Mouse (Mus musculus) embryonic facial prominence, embryonic 11.5 days (tissue): ENCODE measurements around the gene Trim50. TPM values are rescaled to one million over a fixed set of nuclear protein-coding genes. Genes with fewer than 3 reads are reported as not detected.

Source experiments
- ATAC-seq: fragments of 200-750 bp; cut with Nextera tagmentation; replicated peaks from 2 replicates; pipeline ENCODE4 v1.8.0; 2017; ENCODE audit warnings: low read depth; ENCODE audit not compliant: insufficient number of reproducible peaks, low FRiP score, low TSS enrichment
- DNase-seq: peaks from one replicate; pipeline ENCODE4 v3.0.0-alpha.2; 2015; ENCODE audit warnings: low spot score
- H3K27ac ChIP-seq: fragments of 300-500 bp; sonication (generic); replicated peaks from 2 replicates; pipeline ENCODE4 v1.5.1; 2014; ENCODE audit warnings: mild to moderate bottlenecking, low read depth, low read length, control low read depth
- H3K27me3 ChIP-seq: fragments of 300-500 bp; sonication (generic); 2 replicates; pipeline ENCODE4 v1.6.1; 2014; ENCODE audit warnings: mild to moderate bottlenecking, low read length, moderate library complexity, mixed read lengths; ENCODE audit not compliant: control insufficient read depth, insufficient read depth
- H3K36me3 ChIP-seq: fragments of 300-500 bp; sonication (generic); replicated peaks from 2 replicates; pipeline ENCODE4 v1.6.1; 2014; ENCODE audit warnings: low read depth, mild to moderate bottlenecking, low read length, moderate library complexity, mixed read lengths; ENCODE audit not compliant: control insufficient read depth, insufficient read depth
- H3K4me1 ChIP-seq: fragments of 300-500 bp; sonication (generic); 2 replicates; pipeline ENCODE4 v1.6.1; 2014; ENCODE audit warnings: low read length, mixed read lengths; ENCODE audit not compliant: control insufficient read depth, insufficient read depth
- H3K4me2 ChIP-seq: fragments of 300-500 bp; sonication (generic); 2 replicates; pipeline ENCODE4 v1.6.1; 2014; ENCODE audit warnings: low read depth, mild to moderate bottlenecking, control low read depth, low read length, moderate library complexity
- H3K4me3 ChIP-seq: fragments of 300-500 bp; sonication (generic); 2 replicates; pipeline ENCODE4 v1.5.1; 2014; ENCODE audit warnings: low read depth, low read length, control low read depth
- H3K9ac ChIP-seq: fragments of 300-500 bp; sonication (generic); replicated peaks from 2 replicates; pipeline ENCODE4 v1.6.1; 2014; ENCODE audit warnings: mild to moderate bottlenecking, control low read depth, low read length
- H3K9me3 ChIP-seq: fragments of 300-500 bp; sonication (generic); replicated peaks from 2 replicates; pipeline ENCODE4 v1.6.1; 2016; ENCODE audit warnings: mild to moderate bottlenecking, low read length, inconsistent platforms, mixed read lengths; ENCODE audit not compliant: control insufficient read depth
- WGBS: fragments of 180-500 bp; shearing (Covaris S2); extraction: QIAGEN DNeasy Blood & Tissue Kit; methylation state at CpG from one replicate; pipeline ENCODE4 v1.1.7; 2014; 5-methylcytosine and 5-hydroxymethylcytosine counted together
- polyA plus RNA-seq: library from polyadenylated mRNA; unstranded; fragments of >200 nt; fragmentation: Nextera tagmentation; extraction: Ambion mirVana; gene quantifications from 2 replicates; pipeline ENCODE4 v1.2.1, GENCODE M21; 2014

Trim50 gene
- polyA plus RNA-seq, 1 experiment from 2014 or later, result not detected

GRCm38 (mm10) chr5:135383771-135384170 lies 30.7 kb downstream of the Trim50 start:
- no peaks in the 10 kb centered on the region for H3K4me1 ChIP-seq
- no peak overlapping the region for H3K4me2 ChIP-seq
- no peak overlapping the region for H3K4me3 ChIP-seq
- no peak for ATAC-seq
- peaks cover 47% of the 10 kb centered on the region for H3K36me3 ChIP-seq
- WGBS, result 83% methylated on average over 10 of the region's 10 CpGs
- H3K27ac ChIP-seq, result no peak overlapping the region
- DNase-seq, result no peak
- no peaks in the 10 kb centered on the region for H3K9me3 ChIP-seq
- H3K9ac ChIP-seq, result no peak overlapping the region
- no peaks in the 10 kb centered on the region for H3K27me3 ChIP-seq

GRCm38 (mm10) chr5:135394004-135394823 lies 41.1 kb downstream of the Trim50 start, which contains the start of gene Pom121:
Gene Pom121 (minus strand): TSS chr5:135394546.
- H3K9ac ChIP-seq, result peak within 1 kb of the TSS; percentile 97
- H3K4me2 ChIP-seq, result peak within 1 kb of the TSS; percentile 79
- peak within 1 kb of the TSS; percentile 72; the same call in 1 of the 2 replicates for H3K27ac ChIP-seq
- no peaks in the 10 kb centered on the region for H3K9me3 ChIP-seq
- peak; percentile 94 for DNase-seq
- H3K27me3 ChIP-seq, result no peaks in the 10 kb centered on the region
- H3K4me1 ChIP-seq, result no peaks in the 10 kb centered on the region
- peak; percentile 86 for ATAC-seq
- no peaks in the 10 kb centered on the region for H3K36me3 ChIP-seq
- H3K4me3 ChIP-seq, result peak within 1 kb of the TSS; percentile 99
- under 1% methylated on average over 79 of the region's 110 CpGs for WGBS

- no peaks in the 10 kb centered on the region for H3K4me1 ChIP-seq
- H3K27me3 ChIP-seq, result no peaks in the 10 kb centered on the region
- no peak overlapping the region for H3K4me2 ChIP-seq
- no peaks in the 10 kb centered on the region for H3K9me3 ChIP-seq
- no peaks in the 10 kb centered on the region for H3K36me3 ChIP-seq
- no peak for ATAC-seq
- H3K4me3 ChIP-seq, result no peak overlapping the region
- peak; percentile 71 for DNase-seq
- 53% methylated on average over 5 of the region's 5 CpGs for WGBS
- no peak overlapping the region for H3K27ac ChIP-seq
- H3K9ac ChIP-seq, result no peak overlapping the region
Measured at GRCm38 (mm10) chr5:135395826-135396225, 42.7 kb downstream of the Trim50 start.

- no peak overlapping the region for H3K27ac ChIP-seq
- H3K4me3 ChIP-seq, result no peak overlapping the region
- ATAC-seq, result no peak
- no peaks in the 10 kb centered on the region for H3K4me1 ChIP-seq
- H3K4me2 ChIP-seq, result no peak overlapping the region
- no peak for DNase-seq
- no peaks in the 10 kb centered on the region for H3K36me3 ChIP-seq
- no peaks in the 10 kb centered on the region for H3K9me3 ChIP-seq
- no peak overlapping the region for H3K9ac ChIP-seq
- WGBS, result 67% methylated on average over 6 of the region's 6 CpGs
- H3K27me3 ChIP-seq, result no peaks in the 10 kb centered on the region
Measured at GRCm38 (mm10) chr5:135399382-135399781, 46.3 kb downstream of the Trim50 start.

- WGBS, result 9% methylated on average over 2 of the region's 2 CpGs
- no peaks in the 10 kb centered on the region for H3K27me3 ChIP-seq
- H3K4me2 ChIP-seq, result no peak overlapping the region
- H3K36me3 ChIP-seq, result no peaks in the 10 kb centered on the region
- no peaks in the 10 kb centered on the region for H3K4me1 ChIP-seq
- no peak overlapping the region for H3K4me3 ChIP-seq
- no peak overlapping the region for H3K27ac ChIP-seq
- H3K9me3 ChIP-seq, result no peaks in the 10 kb centered on the region
- peak; percentile 93 for DNase-seq
- peak; percentile 51; the same call in 1 of the 2 replicates for ATAC-seq
- no peak overlapping the region for H3K9ac ChIP-seq
Measured at GRCm38 (mm10) chr5:135400244-135400643, 47.1 kb downstream of the Trim50 start.

- WGBS, result 38% methylated on average over 20 of the region's 20 CpGs
- 0 out of 2 replicates have a peak, but pooled peaks have one; percentile 24 for ATAC-seq
- Histone ChIP-seq H3K27me3 (no peaks in the 10 kb centered on the region), H3K9me3 (no peaks in the 10 kb centered on the region), H3K4me3 (no peak overlapping the region), H3K9ac (no peak overlapping the region), H3K4me1 (no peaks in the 10 kb centered on the region), H3K36me3 (no peaks in the 10 kb centered on the region), H3K27ac (no peak overlapping the region), H3K4me2 (no peak overlapping the region)
- DNase-seq, result peak; percentile 73
Measured at GRCm38 (mm10) chr5:135404623-135405022, 51.5 kb downstream of the Trim50 start.

- H3K27ac ChIP-seq, result no peak overlapping the region
- ATAC-seq (no peak), DNase-seq (no peak)
Measured at GRCm38 (mm10) chr5:135405437-135405836, 52.3 kb downstream of the Trim50 start.

GRCm38 (mm10) chr5:135408114-135408513 lies 55.0 kb downstream of the Trim50 start:
- WGBS, result 84% methylated on average over 4 of the region's 4 CpGs
- no peak for ATAC-seq
- no peaks in the 10 kb centered on the region for H3K27me3 ChIP-seq

More at GRCm38 (mm10) chr5:135405437-135405836, 52.3 kb downstream of the Trim50 start:
- Histone ChIP-seq H3K9me3 (no peaks in the 10 kb centered on the region), H3K27me3 (no peaks in the 10 kb centered on the region), H3K4me1 (no peaks in the 10 kb centered on the region), H3K4me3 (no peak overlapping the region), H3K4me2 (no peak overlapping the region), H3K36me3 (no peaks in the 10 kb centered on the region; the same call in 1 of the 2 replicates), H3K9ac (no peak overlapping the region)
- WGBS, result 86% methylated on average over 9 of the region's 9 CpGs

More at GRCm38 (mm10) chr5:135408114-135408513, 55.0 kb downstream of the Trim50 start:
- H3K4me1 ChIP-seq, result no peaks in the 10 kb centered on the region
- H3K9ac ChIP-seq, result no peak overlapping the region
- H3K9me3 ChIP-seq, result no peaks in the 10 kb centered on the region
- DNase-seq, result no peak
- no peak overlapping the region for H3K4me3 ChIP-seq
- H3K36me3 ChIP-seq, result no peaks in the 10 kb centered on the region; the same call in 1 of the 2 replicates
- H3K4me2 ChIP-seq, result no peak overlapping the region
- H3K27ac ChIP-seq, result no peak overlapping the region
